ENCODE assay signal across 8 mouse cellular contexts in genomic region chr1:34842389-34842861, GRCm38 (mm10). TPM values are rescaled to one million over a fixed set of nuclear protein-coding genes. Genes with fewer than 3 reads are reported as not detected.
DNase-seq lines count a peak whose midpoint lies in the region; ATAC-seq and TF ChIP-seq lines count a peak whose summit lies in the region.

No protein-coding gene starts in this region.

- H3K36me3 ChIP-seq in ES-E14 (ENCODE audit: control insufficient read depth, insufficient read depth, low read length, poor library complexity, severe bottlenecking) = peaks cover 5% of the 10 kb centered on the region; the same call in 1 of the 2 replicates
- no peaks in the 10 kb centered on the region for H3K36me3 ChIP-seq in heart, embryonic 13.5 days
- H3K36me3 ChIP-seq in limb, embryonic 10.5 days = peaks cover 11% of the 10 kb centered on the region
- H3K36me3 ChIP-seq in midbrain, embryonic 11.5 days (ENCODE audit: control insufficient read depth, insufficient read depth, low read length) = no peaks in the 10 kb centered on the region

- no peaks in the 10 kb centered on the region for H3K9me3 ChIP-seq in ES-E14 (ENCODE audit: control insufficient read depth, insufficient read depth, low read depth, low read length)
- H3K9me3 ChIP-seq in heart, embryonic 13.5 days = no peaks in the 10 kb centered on the region
- no peaks in the 10 kb centered on the region for H3K9me3 ChIP-seq in limb, embryonic 10.5 days (replicated peaks)
- H3K9me3 ChIP-seq in midbrain, embryonic 11.5 days (ENCODE audit: control insufficient read depth, low read length) = no peaks in the 10 kb centered on the region

- peak overlapping the region; percentile 83 for H3K4me2 ChIP-seq in heart, embryonic 13.5 days
- peak overlapping the region; percentile 80 for H3K4me2 ChIP-seq in midbrain, embryonic 11.5 days

- H3K9ac ChIP-seq in ES-E14 (ENCODE audit: insufficient read depth, low read depth, low read length, poor library complexity, severe bottlenecking) = peak overlapping the region; percentile 95
- H3K9ac ChIP-seq in heart, embryonic 13.5 days = peak overlapping the region; percentile 96
- H3K9ac ChIP-seq in midbrain, embryonic 11.5 days (ENCODE audit: low read length) = peak overlapping the region; percentile 96

- DNase-seq in frontal cortex, postnatal 14 days (ENCODE audit: low spot score in 2 of 2) = no peak
- DNase-seq in ES-E14 (ENCODE audit: low read depth, low spot score) = no peak
- DNase-seq in embryo, embryonic 10.5 days (ENCODE audit: low spot score) = peak; percentile 74
- peak; percentile 80 for DNase-seq in limb, embryonic 10.5 days (ENCODE audit: low spot score)
- DNase-seq in midbrain, embryonic 11.5 days (ENCODE audit: low spot score, missing footprints) = no peak
- DNase-seq in testis, postnatal 14 days (ENCODE audit: low spot score) = peak; percentile 53

- H3K27ac ChIP-seq in ES-E14 (ENCODE audit: insufficient read depth, low read depth, low read length, poor library complexity, severe bottlenecking) = peak overlapping the region; percentile 89
- peak overlapping the region; percentile 98 for H3K27ac ChIP-seq in heart, embryonic 13.5 days (replicated peaks)
- H3K27ac ChIP-seq in limb, embryonic 10.5 days = peak overlapping the region; percentile 98
- peak overlapping the region; percentile 90 for H3K27ac ChIP-seq in midbrain, embryonic 11.5 days (ENCODE audit: low read depth, low read length)

- no peaks in the 10 kb centered on the region for H3K27me3 ChIP-seq in heart, embryonic 13.5 days (replicated peaks)
- no peaks in the 10 kb centered on the region for H3K27me3 ChIP-seq in limb, embryonic 10.5 days (ENCODE audit: low read depth, poor library complexity, severe bottlenecking)
- no peaks in the 10 kb centered on the region for H3K27me3 ChIP-seq in midbrain, embryonic 11.5 days (ENCODE audit: control insufficient read depth, insufficient read depth, low read length)

- in situ Hi-C loops in ES-E14 (cut with MboI; ENCODE audit: low sequenced_read_pairs in 2 of 2, unreplicated experiment in 2 of 2) = no loop called here

- peak overlapping the region; percentile 85 to 91 for H3K4me3 ChIP-seq in ES-E14 (ENCODE audit: insufficient read depth in 1 of 2, low read depth in 1 of 2, low read length in 2 of 2, poor library complexity in 1 of 2, severe bottlenecking in 1 of 2)
- H3K4me3 ChIP-seq in heart, embryonic 13.5 days = peak overlapping the region; percentile 91
- H3K4me3 ChIP-seq in limb, embryonic 10.5 days = peak overlapping the region; percentile 74
- peak overlapping the region; percentile 75 for H3K4me3 ChIP-seq in midbrain, embryonic 11.5 days (ENCODE audit: low read depth, low read length)

- H3K4me1 ChIP-seq in ES-E14 (ENCODE audit: control insufficient read depth in 2 of 2, insufficient read depth in 2 of 2, low read length in 2 of 2, poor library complexity in 1 of 2) = peaks cover 10 to 17% of the 10 kb centered on the region in 2 experiments; a peak in 3 of 4 replicates
- H3K4me1 ChIP-seq in heart, embryonic 13.5 days = peaks cover 46% of the 10 kb centered on the region
- peaks cover 23% of the 10 kb centered on the region for H3K4me1 ChIP-seq in limb, embryonic 10.5 days
- peaks cover 25% of the 10 kb centered on the region for H3K4me1 ChIP-seq in midbrain, embryonic 11.5 days (ENCODE audit: control insufficient read depth, insufficient read depth, low read length)

- WGBS in heart, embryonic 13.5 days = 1% methylated on average over 49 of the region's 51 CpGs
- 0% methylated on average over 40 of the region's 51 CpGs for WGBS in limb, embryonic 10.5 days
- 1% methylated on average over 42 of the region's 51 CpGs for WGBS in midbrain, embryonic 11.5 days

- ATAC-seq in frontal cortex, adult (ENCODE audit: low TSS enrichment) = peak; percentile 28
- peak; percentile 83 for ATAC-seq in heart, embryonic 13.5 days (ENCODE audit: extremely low read depth, insufficient number of reproducible peaks, low FRiP score, low TSS enrichment)
- peak; percentile 91 for ATAC-seq in midbrain, embryonic 11.5 days (ENCODE audit: low FRiP score)

TF ChIP-seq in ES-E14, 5 proteins besides CTCF, POLR2A, EP300 and RAD21:
- TF ChIP-seq ZNF384 (IDR thresholded peaks at IDR 0.05; ENCODE audit: low read depth, low read length) = no peak
- no peak for TF ChIP-seq HCFC1 (IDR thresholded peaks at IDR 0.05; ENCODE audit: borderline replicate concordance, insufficient read depth, low read length)
- TF ChIP-seq ZC3H11A (IDR thresholded peaks at IDR 0.05; ENCODE audit: borderline replicate concordance, low read depth, low read length) = no peak
- TF ChIP-seq MAFK (IDR thresholded peaks at IDR 0.05; ENCODE audit: insufficient read depth, low read depth, low read length) = no peak
- TF ChIP-seq CHD2 (IDR thresholded peaks at IDR 0.05; ENCODE audit: low read depth, low read length) = no peak

RNA-seq across cellular contexts. Expression of gene Fam168b, which starts 0.4 kb away (rescaled TPM):
- total RNA-seq in ES-E14 (2012; rRNA removed) = 28.2 and 36.1 TPM in 2 replicates
- polyA plus RNA-seq in heart, embryonic 13.5 days (2015; fragmentation: Nextera tagmentation; extraction: Ambion mirVana) = 43.7 and 44.2 TPM in 2 replicates
- polyA plus RNA-seq in limb, embryonic 10.5 days (2016; fragmentation: Nextera tagmentation; extraction: Ambion mirVana) = 119 and 135 TPM in 2 replicates
- polyA plus RNA-seq in midbrain, embryonic 11.5 days (2014; fragmentation: Nextera tagmentation; extraction: Ambion mirVana) = 104 and 114 TPM in 2 replicates

RNA-seq across cellular contexts. Expression of gene Plekhb2, which starts 7.4 kb away (rescaled TPM):
- total RNA-seq in ES-E14 (2012; rRNA removed) = 10.3 and 13.0 TPM in 2 replicates
- polyA plus RNA-seq in heart, embryonic 13.5 days (2015; fragmentation: Nextera tagmentation; extraction: Ambion mirVana) = 56.3 and 61.6 TPM in 2 replicates
- polyA plus RNA-seq in limb, embryonic 10.5 days (2016; fragmentation: Nextera tagmentation; extraction: Ambion mirVana) = 19.0 and 19.2 TPM in 2 replicates
- polyA plus RNA-seq in midbrain, embryonic 11.5 days (2014; fragmentation: Nextera tagmentation; extraction: Ambion mirVana) = 52.5 and 56.3 TPM in 2 replicates

Comparison
In these comparisons a context has a peak if more than half of its experiments do, and no peak if none do; other contexts are left out.
1. ATAC-seq: peak in every context shown above with its lines; median percentile 91 in midbrain, embryonic 11.5 days; 83 in heart, embryonic 13.5 days; 28 in frontal cortex, adult.
2. DNase-seq: peak in embryo, embryonic 10.5 days (single experiment), limb, embryonic 10.5 days (single experiment) and testis, postnatal 14 days (single experiment); none in frontal cortex, postnatal 14 days (0 of 2), ES-E14 (single experiment) and midbrain, embryonic 11.5 days (single experiment).
3. Peak in every context shown above with its lines, with median percentiles within 50 percentile points of each other: H3K27ac ChIP-seq, H3K4me3 ChIP-seq and H3K9ac ChIP-seq.